Mouse (Mus musculus): Measurements from ENCODE around the gene Selplg.

- TF ChIP-seq POLR2A (IDR thresholded peaks at IDR 0.05; ENCODE audit: borderline replicate concordance, extremely low read depth, insufficient read depth, insufficient read length, poor library complexity, severe bottlenecking) = no peak
- no peak for TF ChIP-seq CTCF (IDR thresholded peaks at IDR 0.05; ENCODE audit: borderline replicate concordance, extremely low read depth, insufficient read depth, insufficient read length)
Observed at GRCm38 (mm10) chr5:113828481-113828880, 4.0 kb downstream of the Selplg start.

Data from brain, embryonic 14.5 days (tissue).